Mouse (Mus musculus) adrenal gland, adult 10 weeks (tissue): ENCODE data around the gene Gm20388. TPM values are rescaled to one million over a fixed set of nuclear protein-coding genes. Genes with fewer than 3 reads are reported as not detected.

ENCODE experiments used
- polyA plus RNA-seq: library from polyadenylated mRNA; stranded (reverse); fragments of 350-450 nt; fragmentation: Illumina TruSeq; extraction: RNeasy Lipid Tissue Mini Kit (QIAGEN cat#74804); gene quantifications from one replicate; pipeline ENCODE4 v1.2.3, GENCODE M21; 2014; ENCODE audit warnings: low read depth, low replicate concordance

Gm20388 gene
- polyA plus RNA-seq, 1 experiment from 2014 or later: 7.6 TPM

DNA sequence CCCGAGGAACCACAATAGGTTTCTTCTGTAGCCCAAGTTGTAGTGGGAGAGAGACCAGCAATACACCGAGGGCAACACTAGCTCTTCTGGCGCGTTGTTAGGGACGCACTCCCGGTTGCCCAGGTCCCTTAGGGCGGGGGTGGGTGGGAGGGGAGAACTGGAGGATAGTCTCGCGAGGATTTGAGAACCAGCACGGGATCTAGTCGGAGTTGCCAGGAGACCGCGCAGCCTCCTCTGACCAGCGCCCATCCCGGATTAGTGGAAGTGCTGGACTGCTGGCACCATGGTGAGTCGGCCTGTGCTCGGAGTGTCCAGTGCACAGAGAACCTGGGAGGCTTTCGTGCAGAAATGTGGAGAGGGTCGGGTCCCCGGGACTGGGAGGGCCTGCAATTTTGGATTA lies 3608.0 kb downstream of the Gm20388 start, which contains the start of gene Gas8:
Gene Gas8, plus strand, starts transcription at position 168 of the 400 bp plus-strand sequence.

GRCm38 (mm10) chr8:123653308-123653993 lies 3742.8 kb downstream of the Gm20388 start, which contains the start of gene Rhou:
TSS of gene Rhou (plus strand) at chr8:123653929.

DNA sequence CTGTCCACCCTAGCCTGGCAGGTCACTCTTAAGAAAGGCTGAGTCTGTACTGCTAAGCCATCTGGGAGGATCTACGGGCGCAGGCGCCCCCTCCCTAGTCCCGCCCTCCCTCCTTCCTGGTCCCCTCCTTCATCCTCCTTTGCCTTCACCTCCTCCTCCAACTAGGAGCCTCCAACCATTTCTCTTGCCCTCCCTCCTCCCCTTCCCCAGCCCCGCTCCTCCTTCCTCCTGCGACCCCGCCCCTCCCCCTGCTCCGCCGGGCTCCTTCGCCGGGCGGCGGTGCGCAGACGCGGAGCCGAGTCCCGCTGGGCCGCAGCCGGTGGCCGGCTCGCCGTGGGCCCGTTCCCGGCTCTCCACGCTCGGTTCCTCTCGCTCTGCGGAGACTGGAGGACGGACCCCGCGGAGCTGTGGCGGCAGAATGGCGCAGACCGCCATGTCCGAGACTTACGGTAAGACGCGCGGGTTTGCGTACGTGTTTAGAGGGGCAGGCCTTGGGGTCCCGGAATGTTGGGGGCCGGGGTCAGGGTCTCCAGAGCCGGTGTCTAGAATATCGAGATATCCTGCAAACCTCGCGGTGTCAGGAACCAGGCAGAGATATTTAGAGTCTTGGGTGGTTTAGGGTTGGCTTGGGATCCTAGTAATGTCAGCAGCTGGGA lies 3895.2 kb downstream of the Gm20388 start, which contains the start of gene Rab4a:
Gene Rab4a, plus strand, starts transcription at position 268 of the 656 bp plus-strand sequence.

DNA sequence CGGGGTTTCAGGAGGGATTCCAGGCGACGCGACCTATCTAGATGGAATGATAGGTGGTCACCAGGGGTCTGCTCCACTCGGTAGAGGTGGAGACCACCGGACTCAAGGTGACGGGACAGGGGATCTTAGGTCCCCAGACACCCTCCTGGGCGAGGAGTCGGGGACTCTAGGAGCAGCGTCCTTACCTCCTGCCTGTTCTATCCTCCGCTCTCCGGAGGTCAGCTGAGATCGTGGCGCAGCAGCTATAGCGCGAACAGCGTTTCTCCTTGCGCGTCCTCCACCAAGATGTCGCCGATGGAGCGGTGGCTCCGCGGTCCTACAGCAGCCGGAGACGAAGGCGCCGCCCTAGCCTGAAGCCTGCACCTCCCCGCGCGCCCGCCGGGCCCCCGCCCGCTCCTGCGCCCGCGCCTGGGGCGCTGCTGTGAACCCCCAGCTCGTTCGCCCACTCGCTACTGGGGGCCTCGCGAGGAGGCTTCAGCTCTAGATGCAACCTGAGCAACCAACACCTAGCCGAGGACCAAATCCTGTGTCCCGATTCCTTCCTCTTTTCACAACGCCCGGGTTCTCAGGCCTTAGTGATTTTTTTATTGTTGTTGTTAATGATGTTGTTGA lies 3949.1 kb downstream of the Gm20388 start, which contains the start of gene Ccsap:
Gene Ccsap, minus strand, starts transcription at position 562 of the 612 bp plus-strand sequence.

DNA sequence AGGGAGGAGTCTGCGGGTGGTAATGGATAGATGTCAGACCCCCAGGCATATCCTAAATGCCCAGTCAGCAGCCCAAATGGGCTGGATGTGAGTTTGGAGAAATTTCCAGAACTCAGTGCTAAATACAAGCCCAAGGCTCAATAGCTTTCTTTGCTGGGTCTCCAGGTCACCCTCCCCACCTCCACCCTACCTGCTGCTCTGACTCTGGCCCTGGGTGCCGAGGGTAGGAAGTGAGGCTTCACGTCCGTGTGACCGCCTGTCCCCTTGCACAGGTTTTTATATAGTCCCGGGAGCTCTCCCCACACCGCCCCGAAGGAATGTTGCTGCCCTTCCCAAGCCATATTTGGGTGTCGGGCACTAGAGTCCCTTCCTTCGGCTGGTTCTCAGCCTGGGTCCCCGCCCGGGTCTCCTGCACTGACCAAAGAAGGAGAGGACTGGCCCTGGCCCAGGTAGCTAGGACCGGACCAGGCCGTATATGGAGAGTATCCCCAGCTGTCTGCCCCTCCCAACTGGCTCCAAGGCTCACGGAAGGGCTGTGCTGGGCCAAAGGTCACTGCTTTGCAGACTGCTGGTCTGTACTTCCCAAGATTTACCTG lies 3984.0 kb downstream of the Gm20388 start, which contains the start of gene Acta1:
Gene Acta1, minus strand, starts transcription at position 250 of the 596 bp plus-strand sequence.

DNA sequence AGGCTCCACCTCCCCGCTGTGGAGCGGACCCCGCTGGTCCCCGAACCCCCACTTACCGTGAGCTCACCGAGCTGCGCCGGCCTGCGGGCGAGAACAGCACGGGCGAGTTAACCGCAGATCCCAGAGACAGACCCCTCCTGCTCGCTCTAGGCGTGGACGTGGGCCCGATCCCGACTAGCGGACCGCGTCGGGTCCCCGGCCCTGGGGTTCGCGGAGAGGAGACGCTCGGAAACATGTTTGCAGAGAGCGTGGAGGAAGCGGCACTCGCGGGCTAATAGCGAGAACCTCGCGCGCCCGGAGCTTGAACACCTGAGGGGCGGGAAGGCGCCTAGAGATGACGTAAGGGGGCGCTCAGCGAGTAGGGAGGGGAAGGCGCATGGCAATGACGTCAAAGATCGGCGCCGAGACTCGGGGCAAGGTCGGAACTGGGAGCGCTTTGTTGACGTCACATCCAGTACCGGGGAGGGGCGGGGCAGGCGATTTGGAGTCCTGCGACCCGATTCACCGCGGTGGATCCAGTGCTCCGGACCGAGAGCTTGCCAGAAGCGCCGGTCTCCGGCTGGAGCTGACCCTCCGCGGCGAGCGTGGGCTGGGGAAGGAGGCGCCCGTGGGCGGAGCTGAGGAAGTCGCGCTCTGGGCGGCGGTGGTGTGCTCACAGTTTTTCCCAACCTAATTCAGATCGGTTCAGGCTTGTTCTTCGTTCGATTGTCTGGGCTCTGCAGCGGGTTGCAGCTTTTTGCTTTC lies 4038.5 kb downstream of the Gm20388 start, which contains the start of gene Nup133:
Gene Nup133, minus strand, starts transcription at position 324 of the 744 bp plus-strand sequence.

DNA sequence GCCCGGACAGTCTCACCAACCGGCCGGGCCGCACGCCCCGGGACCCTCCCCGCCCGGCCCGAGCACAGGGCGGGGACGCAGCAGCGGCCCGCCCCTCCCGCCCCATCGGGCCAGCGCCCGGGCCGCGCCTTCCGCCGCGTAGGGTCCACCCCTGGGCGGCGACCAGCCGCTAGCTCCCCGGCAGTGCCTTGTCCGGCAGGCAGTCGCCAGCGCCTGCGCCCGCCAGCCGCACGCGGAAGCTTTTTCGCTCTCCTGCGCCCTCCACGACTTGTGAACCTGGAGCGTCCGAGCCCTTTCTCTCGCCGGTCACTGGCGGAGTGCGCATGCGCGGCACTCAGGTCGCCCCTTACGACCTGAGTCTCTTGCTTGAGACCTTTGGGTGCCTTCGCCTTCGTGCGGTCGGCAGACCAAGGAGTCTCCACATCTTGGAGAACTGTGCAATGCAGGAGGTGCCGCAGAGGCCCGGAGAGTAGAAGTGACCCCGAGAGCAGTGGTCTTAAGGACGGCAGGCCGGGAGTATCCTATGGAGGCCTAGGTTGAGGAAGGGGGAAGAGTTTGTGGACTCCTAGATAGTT lies 4072.3 kb downstream of the Gm20388 start, which contains the start of gene Abcb10:
Gene Abcb10, minus strand, starts transcription at position 297 of the 575 bp plus-strand sequence.

DNA sequence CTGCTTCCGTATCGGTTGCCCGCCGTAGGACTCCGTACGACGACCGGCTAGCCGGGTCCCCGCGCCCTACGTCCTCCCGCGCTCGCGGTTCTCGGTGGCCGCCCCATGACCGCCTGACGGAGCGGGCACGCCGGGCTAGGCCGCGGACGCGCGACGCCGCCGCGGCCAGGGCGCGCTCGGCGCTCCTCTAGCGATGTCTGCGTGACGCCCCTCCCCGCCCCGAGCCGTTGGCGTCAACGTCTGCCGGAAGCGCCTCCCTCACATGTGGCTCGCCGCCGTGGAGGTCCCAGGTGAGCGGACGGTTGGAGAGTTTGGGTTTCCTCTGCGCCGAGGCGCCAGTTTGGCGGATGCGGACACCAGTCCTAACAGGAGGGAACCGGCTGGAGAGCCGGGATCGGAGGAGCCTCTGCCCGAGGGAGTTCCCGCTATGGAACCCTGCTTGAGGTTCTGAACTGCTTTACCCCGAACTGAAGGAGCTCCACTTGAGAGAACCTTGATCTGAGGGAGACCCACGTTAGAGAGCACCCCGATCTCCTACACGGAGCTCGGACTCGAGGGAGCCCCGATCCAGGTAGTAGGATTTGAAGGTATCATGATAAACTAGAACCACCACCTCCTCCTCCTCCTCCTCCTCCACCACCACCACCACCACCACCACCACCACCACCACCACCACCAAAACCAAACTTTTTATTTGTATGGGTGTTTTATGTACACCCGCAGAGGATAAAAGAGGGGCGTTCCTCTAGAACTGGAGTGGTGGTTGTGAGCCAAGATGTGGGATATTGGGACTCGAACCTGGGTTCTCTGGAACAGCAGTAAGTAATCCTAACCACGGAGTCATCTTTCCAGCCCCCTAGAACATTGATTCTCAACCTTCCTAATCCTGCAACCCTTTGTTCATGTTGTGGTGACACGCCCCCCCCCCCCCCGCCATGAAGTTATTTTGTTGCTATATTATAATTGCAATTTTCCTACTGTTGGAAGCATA lies 4110.9 kb downstream of the Gm20388 start, which contains the start of the genes Taf5l and Urb2:
Gene Taf5l, minus strand, starts transcription at position 161 of the 991 bp plus-strand sequence.
Gene Urb2, plus strand, starts transcription at position 272 of the 991 bp plus-strand sequence.

GRCm38 (mm10) chr8:124231176-124231484 lies 4320.5 kb downstream of the Gm20388 start, which contains the start of gene Galnt2:
TSS of gene Galnt2 (plus strand) at chr8:124231391.

Other genes with a start within 250 kb of the Gm20388 start
- gene Wfdc1, start 244.5 kb upstream of the Gm20388 start, polyA plus RNA-seq: 2.9 TPM
- not detected for gene Atp2c2, start 210.8 kb upstream of the Gm20388 start, polyA plus RNA-seq
- gene Tldc1, start 132.4 kb upstream of the Gm20388 start, polyA plus RNA-seq: 2.3 TPM
- gene Cotl1, start 70.3 kb upstream of the Gm20388 start, polyA plus RNA-seq: 2.4 TPM
- gene Klhl36, start 48.6 kb upstream of the Gm20388 start, polyA plus RNA-seq: not detected
- gene Usp10, start 481 bp upstream of the Gm20388 start, polyA plus RNA-seq: 37.8 TPM
- 3.7 TPM for gene Crispld2, start 81.6 kb downstream of the Gm20388 start, polyA plus RNA-seq
- 2.9 TPM for gene Zdhhc7, start 190.6 kb downstream of the Gm20388 start, polyA plus RNA-seq
- 37.1 TPM for gene 6430548M08Rik, start 203.3 kb downstream of the Gm20388 start, polyA plus RNA-seq